Mouse (Mus musculus) midbrain, embryonic 13.5 days (tissue): ENCODE data around the gene Fbf1. TPM values are rescaled to one million over a fixed set of nuclear protein-coding genes. Genes with fewer than 3 reads are reported as not detected.

Source experiments
- ATAC-seq: fragments of 200-750 bp; cut with Nextera tagmentation; 2 replicates; pipeline ENCODE4 v1.8.0; 2017; ENCODE audit warnings: mild to moderate bottlenecking, moderate TSS enrichment, moderate library complexity
- H3K27ac ChIP-seq: fragments of 300-500 bp; sonication (generic); 2 replicates; pipeline ENCODE4 v1.5.1; 2015; ENCODE audit warnings: inconsistent platforms, mild to moderate bottlenecking, moderate library complexity
- H3K27me3 ChIP-seq: fragments of 300-500 bp; sonication (generic); 2 replicates; pipeline ENCODE4 v1.6.1; 2015; ENCODE audit warnings: mild to moderate bottlenecking, inconsistent platforms
- H3K36me3 ChIP-seq: fragments of 300-500 bp; sonication (generic); 2 replicates; pipeline ENCODE4 v1.6.1; 2015; ENCODE audit warnings: mild to moderate bottlenecking, inconsistent platforms
- H3K4me1 ChIP-seq: fragments of 300-500 bp; sonication (generic); replicated peaks from 2 replicates; pipeline ENCODE4 v1.6.1; 2015; ENCODE audit warnings: inconsistent platforms
- H3K4me2 ChIP-seq: fragments of 300-500 bp; sonication (generic); replicated peaks from 2 replicates; pipeline ENCODE4 v1.6.1; 2015; ENCODE audit warnings: moderate library complexity, mild to moderate bottlenecking, inconsistent platforms
- H3K4me3 ChIP-seq: fragments of 300-500 bp; sonication (generic); replicated peaks from 2 replicates; pipeline ENCODE4 v1.5.1; 2015; ENCODE audit warnings: mild to moderate bottlenecking, inconsistent platforms
- H3K9ac ChIP-seq: fragments of 300-500 bp; sonication (generic); replicated peaks from 2 replicates; pipeline ENCODE4 v1.6.1; 2015; ENCODE audit warnings: mild to moderate bottlenecking, inconsistent platforms
- H3K9me3 ChIP-seq: fragments of 300-500 bp; sonication (generic); 2 replicates; pipeline ENCODE4 v1.6.1; 2016; ENCODE audit warnings: mild to moderate bottlenecking, inconsistent platforms
- WGBS: fragments of 180-500 bp; shearing (Covaris S2); methylation state at CpG from one replicate; pipeline ENCODE4 v1.1.7; 2015; 5-methylcytosine and 5-hydroxymethylcytosine counted together
- polyA plus RNA-seq: library from polyadenylated mRNA; unstranded; fragments of >200 nt; fragmentation: Nextera tagmentation; extraction: Ambion mirVana; gene quantifications from 2 replicates; pipeline ENCODE4 v1.2.1, GENCODE M21; 2015

The Fbf1 gene
- polyA plus RNA-seq, 1 experiment from 2014 or later: 76.5 TPM

- ATAC-seq: no peak
- H3K4me2 ChIP-seq: no peak overlapping the region
- H3K9ac ChIP-seq: no peak overlapping the region
- H3K9me3 ChIP-seq: no peaks in the 10 kb centered on the region
- no peaks in the 10 kb centered on the region for H3K4me1 ChIP-seq
- WGBS: 80% methylated on average over 7 of the region's 7 CpGs
- peaks cover 96% of the 10 kb centered on the region for H3K36me3 ChIP-seq
- H3K27ac ChIP-seq: no peak overlapping the region
- no peak overlapping the region for H3K4me3 ChIP-seq
- no peaks in the 10 kb centered on the region for H3K27me3 ChIP-seq
Observed at GRCm38 (mm10) chr11:116176010-116176409, 8.0 kb upstream of the Fbf1 start.

GRCm38 (mm10) chr11:116174775-116175448, 6.9 kb upstream of the Fbf1 start:
- H3K9ac ChIP-seq: no peak overlapping the region
- no peaks in the 10 kb centered on the region for H3K27me3 ChIP-seq
- no peak overlapping the region for H3K27ac ChIP-seq
- 92% methylated on average over 22 of the region's 22 CpGs for whole genome bisulfite sequencing
- H3K9me3 ChIP-seq: no peaks in the 10 kb centered on the region
- peaks cover 86% of the 10 kb centered on the region for H3K36me3 ChIP-seq
- H3K4me3 ChIP-seq: no peak overlapping the region
- H3K4me2 ChIP-seq: no peak overlapping the region
- H3K4me1 ChIP-seq: no peaks in the 10 kb centered on the region
- ATAC-seq: no peak

DNA sequence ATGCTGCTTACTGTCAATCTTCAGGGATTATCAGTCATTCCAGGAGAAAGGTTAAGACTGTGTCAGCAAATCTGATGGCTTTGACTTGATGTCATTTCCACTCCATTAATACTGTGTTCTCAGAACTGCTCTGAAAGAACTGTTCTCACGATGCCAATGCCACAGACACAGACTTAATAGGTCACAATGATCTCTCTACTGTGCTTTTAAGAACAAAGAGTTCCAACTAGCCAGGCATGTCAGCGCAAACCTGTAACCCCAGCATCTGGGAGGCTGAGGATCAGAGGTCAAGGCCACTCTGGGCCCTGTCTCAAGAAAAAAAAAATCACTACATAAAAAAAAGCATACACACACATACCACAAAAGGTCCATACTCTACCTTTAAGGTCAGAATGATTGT, 4.0 kb upstream of the Fbf1 start:
- ATAC-seq: no peak
- Histone ChIP-seq H3K27ac (no peak overlapping the region), H3K9me3 (no peaks in the 10 kb centered on the region), H3K27me3 (no peaks in the 10 kb centered on the region), H3K4me3 (no peak overlapping the region), H3K9ac (no peak overlapping the region), H3K4me1 (peaks cover 7% of the 10 kb centered on the region), H3K4me2 (no peak overlapping the region), H3K36me3 (peaks cover 58% of the 10 kb centered on the region)
- WGBS: 80% methylated on average over 2 of the region's 2 CpGs

DNA sequence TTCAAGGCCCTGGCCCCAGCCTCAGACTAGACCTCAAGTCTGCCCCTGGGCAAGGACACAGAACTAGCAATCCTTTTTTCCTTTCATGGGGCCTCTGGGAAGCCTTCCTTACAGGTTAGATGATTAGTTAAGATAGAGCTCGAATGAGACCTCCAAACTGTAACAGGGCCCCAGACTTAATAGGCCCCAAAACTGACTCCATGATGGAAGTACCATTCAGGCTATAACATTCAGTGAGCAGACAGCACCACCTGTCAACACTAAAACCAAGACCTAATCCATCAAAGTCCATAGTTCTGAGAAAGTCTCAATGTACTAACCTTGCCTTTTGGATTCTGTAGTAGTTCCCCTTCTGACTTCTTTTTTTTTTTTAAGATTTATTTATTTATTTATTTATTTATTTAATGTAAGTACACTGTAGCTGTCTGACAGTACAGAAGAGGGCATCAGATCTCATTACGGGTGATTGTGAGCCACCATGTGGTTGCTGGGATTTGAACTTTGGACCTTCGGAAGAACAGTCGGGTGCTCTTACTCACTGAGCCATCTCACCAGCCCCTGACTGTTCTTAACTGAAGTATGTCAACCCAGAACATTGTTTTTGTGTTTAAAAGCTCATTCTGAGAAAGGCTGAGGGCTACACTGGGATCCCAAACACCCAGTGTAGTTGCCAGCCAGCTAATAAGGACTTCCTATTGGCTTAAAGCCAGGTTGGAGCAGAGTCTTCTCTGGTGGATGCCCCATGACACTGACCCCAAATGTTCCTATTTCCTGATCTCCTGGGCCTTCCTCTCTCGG, 2.2 kb upstream of the Fbf1 start:
- peaks cover 17% of the 10 kb centered on the region for H3K4me1 ChIP-seq
- H3K9me3 ChIP-seq: no peaks in the 10 kb centered on the region
- no peak overlapping the region for H3K9ac ChIP-seq
- H3K36me3 ChIP-seq: peaks cover 47% of the 10 kb centered on the region
- no peaks in the 10 kb centered on the region for H3K27me3 ChIP-seq
- no peak overlapping the region for H3K4me2 ChIP-seq
- H3K27ac ChIP-seq: no peak overlapping the region
- H3K4me3 ChIP-seq: no peak overlapping the region
- no peak for ATAC-seq
- 92% methylated on average over 5 of the region's 5 CpGs for WGBS

DNA sequence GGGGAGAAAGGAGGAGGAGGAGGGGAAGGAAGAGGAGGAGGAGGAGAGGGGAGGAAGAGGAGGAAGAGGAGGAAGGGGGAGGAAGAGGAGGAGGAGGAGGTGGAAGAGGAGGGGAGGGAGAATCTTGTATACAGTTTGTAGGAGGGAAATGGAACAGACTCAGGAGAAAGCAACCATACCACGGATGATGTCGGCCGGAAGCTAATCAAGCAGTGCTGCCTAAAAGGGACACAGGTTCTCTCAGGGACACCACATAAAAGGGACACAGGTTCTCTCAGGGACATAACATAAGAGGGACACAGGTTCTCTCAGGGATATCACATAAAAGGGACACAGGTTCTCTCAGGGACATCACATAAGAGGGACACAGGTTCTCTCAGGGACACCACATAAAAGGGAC, 1.2 kb upstream of the Fbf1 start:
- Histone ChIP-seq H3K27ac (no peak overlapping the region), H3K4me3 (no peak overlapping the region), H3K27me3 (no peaks in the 10 kb centered on the region), H3K4me1 (peaks cover 17% of the 10 kb centered on the region), H3K9ac (no peak overlapping the region), H3K36me3 (peaks cover 47% of the 10 kb centered on the region), H3K4me2 (no peak overlapping the region), H3K9me3 (no peaks in the 10 kb centered on the region)
- WGBS: 89% methylated on average over 3 of the region's 3 CpGs
- no peak for ATAC-seq

GRCm38 (mm10) chr11:116167232-116167631, 734 bp downstream of the Fbf1 start:
- peak overlapping the region; percentile 90 for H3K9ac ChIP-seq
- H3K4me3 ChIP-seq: peak overlapping the region; percentile 82
- peaks cover 40% of the 10 kb centered on the region for H3K36me3 ChIP-seq
- H3K4me2 ChIP-seq: peak overlapping the region; percentile 71
- H3K27ac ChIP-seq: peak overlapping the region; percentile 95
- peaks cover 25% of the 10 kb centered on the region for H3K4me1 ChIP-seq
- H3K27me3 ChIP-seq: no peaks in the 10 kb centered on the region
- no peak for ATAC-seq
- WGBS: 10% methylated on average over 6 of the region's 6 CpGs
- no peaks in the 10 kb centered on the region for H3K9me3 ChIP-seq

GRCm38 (mm10) chr11:116163002-116163401, 5.0 kb downstream of the Fbf1 start:
- Histone ChIP-seq H3K9me3 (no peaks in the 10 kb centered on the region), H3K4me1 (peaks cover 23% of the 10 kb centered on the region), H3K27me3 (no peaks in the 10 kb centered on the region), H3K27ac (no peak overlapping the region), H3K36me3 (peaks cover 63% of the 10 kb centered on the region), H3K4me3 (no peak overlapping the region), H3K9ac (0 out of 2 replicates have a peak overlapping the region, but pooled peaks have one; percentile 19), H3K4me2 (no peak overlapping the region)
- 35% methylated on average over 9 of the region's 9 CpGs for WGBS
- ATAC-seq: no peak

- Histone ChIP-seq H3K9me3 (no peaks in the 10 kb centered on the region), H3K27ac (no peak overlapping the region)
- 0 out of 2 replicates have a peak, but pooled peaks have one; percentile 22 for ATAC-seq
Observed at GRCm38 (mm10) chr11:116162146-116162545, 5.8 kb downstream of the Fbf1 start.

GRCm38 (mm10) chr11:116161312-116161711, 6.7 kb downstream of the Fbf1 start:
- Histone ChIP-seq H3K4me3 (no peak overlapping the region), H3K4me2 (no peak overlapping the region), H3K9ac (no peak overlapping the region), H3K9me3 (no peaks in the 10 kb centered on the region), H3K4me1 (peaks cover 14% of the 10 kb centered on the region), H3K36me3 (peaks cover 80% of the 10 kb centered on the region), H3K27ac (no peak overlapping the region), H3K27me3 (no peaks in the 10 kb centered on the region)
- WGBS: 75% methylated on average over 12 of the region's 12 CpGs
- ATAC-seq: no peak

More at GRCm38 (mm10) chr11:116162146-116162545, 5.8 kb downstream of the Fbf1 start:
- Histone ChIP-seq H3K9ac (no peak overlapping the region), H3K36me3 (peaks cover 72% of the 10 kb centered on the region), H3K4me1 (peaks cover 23% of the 10 kb centered on the region), H3K4me2 (no peak overlapping the region), H3K27me3 (no peaks in the 10 kb centered on the region), H3K4me3 (no peak overlapping the region)
- WGBS: 71% methylated on average over 10 of the region's 10 CpGs

- Histone ChIP-seq H3K27me3 (no peaks in the 10 kb centered on the region), H3K4me2 (no peak overlapping the region), H3K27ac (no peak overlapping the region), H3K4me1 (no peaks in the 10 kb centered on the region), H3K9me3 (no peaks in the 10 kb centered on the region), H3K9ac (no peak overlapping the region), H3K4me3 (no peak overlapping the region), H3K36me3 (peaks cover 100% of the 10 kb centered on the region)
- 85% methylated on average over 2 of the region's 2 CpGs for WGBS
- ATAC-seq: no peak
Observed at GRCm38 (mm10) chr11:116150960-116151359, 17.0 kb downstream of the Fbf1 start.

DNA sequence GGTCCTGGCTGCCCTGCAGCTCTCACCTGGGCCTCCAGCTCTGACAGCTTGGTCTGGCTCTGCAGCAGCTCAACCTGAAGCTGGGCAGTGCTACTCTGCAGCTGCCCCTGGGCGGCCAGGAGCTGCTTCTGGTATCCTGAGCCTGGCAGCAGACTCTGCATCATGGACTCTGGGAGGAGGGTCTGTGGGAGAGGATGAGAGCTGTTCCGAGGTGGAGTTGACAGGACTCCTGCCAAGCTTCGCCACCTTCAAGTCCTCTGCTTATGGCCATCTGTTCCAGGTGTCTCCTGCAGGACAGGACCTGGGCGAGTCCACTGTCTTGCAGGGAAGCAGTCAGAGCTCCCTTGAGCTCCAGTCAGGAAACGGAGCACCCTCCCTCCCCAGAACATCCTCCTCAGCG, 18.6 kb downstream of the Fbf1 start:
- Histone ChIP-seq H3K36me3 (peaks cover 100% of the 10 kb centered on the region), H3K4me1 (no peaks in the 10 kb centered on the region), H3K4me2 (no peak overlapping the region), H3K27ac (no peak overlapping the region), H3K4me3 (no peak overlapping the region), H3K9me3 (no peaks in the 10 kb centered on the region), H3K27me3 (no peaks in the 10 kb centered on the region), H3K9ac (no peak overlapping the region)
- 90% methylated on average over 6 of the region's 6 CpGs for WGBS
- ATAC-seq: no peak

GRCm38 (mm10) chr11:116148761-116149221, 19.2 kb downstream of the Fbf1 start:
- H3K27ac ChIP-seq: no peak overlapping the region
- peak; percentile 22; the same call in 1 of the 2 replicates for ATAC-seq

More at GRCm38 (mm10) chr11:116148761-116149221, 19.2 kb downstream of the Fbf1 start:
- Histone ChIP-seq H3K9me3 (no peaks in the 10 kb centered on the region), H3K9ac (no peak overlapping the region), H3K4me3 (no peak overlapping the region), H3K27me3 (no peaks in the 10 kb centered on the region), H3K4me2 (no peak overlapping the region), H3K36me3 (peaks cover 100% of the 10 kb centered on the region), H3K4me1 (no peaks in the 10 kb centered on the region)
- WGBS: 70% methylated on average over 20 of the region's 20 CpGs
